Mouse (Mus musculus): ENCODE measurements around the gene Tbl3. TPM values are rescaled to one million over a fixed set of nuclear protein-coding genes. Genes with fewer than 3 reads are reported as not detected.
"Not testable (repeated sequence)": the region's sequence is repeated elsewhere in the genome, so short reads cannot be mapped to it uniquely, and the experiment has no call there.

Tbl3 gene
- polyA plus RNA-seq, 1 experiment from 2014 or later = 94.5 TPM

DNA sequence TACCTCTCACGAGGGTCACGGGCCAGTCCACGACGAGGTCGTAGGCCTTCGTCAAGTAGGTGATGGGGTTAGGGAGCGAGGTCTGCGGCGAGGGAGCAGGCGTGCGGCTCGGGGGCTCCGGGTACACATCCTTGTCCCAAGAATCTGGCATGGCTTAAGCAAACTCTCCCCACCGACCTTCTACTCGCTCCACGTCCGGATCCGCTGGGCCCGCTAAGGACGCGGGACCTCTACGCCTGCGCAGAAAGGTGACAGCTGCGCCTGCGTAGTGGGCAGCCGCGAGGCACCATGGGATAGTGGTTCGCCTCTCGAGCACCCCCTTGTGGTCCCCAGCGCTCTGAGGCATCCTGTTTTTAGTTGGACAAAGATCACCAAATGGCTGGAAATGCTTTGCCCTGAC is 16.7 kb upstream of the Tbl3 start, which contains the start of gene Ndufb10:
Ndufb10 (minus strand) TSS at position 295 of the 400 bp plus-strand sequence.
- H3K9me3 ChIP-seq (replicated peaks) = no peaks in the 10 kb centered on the region
- peak within 1 kb of the TSS; percentile 70 for H3K4me2 ChIP-seq
- H3K27ac ChIP-seq = peak within 1 kb of the TSS; percentile 92
- H3K4me3 ChIP-seq (replicated peaks) = peak within 1 kb of the TSS; percentile 98
- H3K27me3 ChIP-seq = no peaks in the 10 kb centered on the region
- peaks cover 26% of the 10 kb centered on the region for H3K4me1 ChIP-seq
- under 1% methylated on average over 30 of the region's 30 CpGs for WGBS
- peaks cover 16% of the 10 kb centered on the region for H3K36me3 ChIP-seq
- ATAC-seq (replicated peaks; ENCODE audit: low FRiP score) = peak; percentile 74
- H3K9ac ChIP-seq = peak within 1 kb of the TSS; percentile 91

DNA sequence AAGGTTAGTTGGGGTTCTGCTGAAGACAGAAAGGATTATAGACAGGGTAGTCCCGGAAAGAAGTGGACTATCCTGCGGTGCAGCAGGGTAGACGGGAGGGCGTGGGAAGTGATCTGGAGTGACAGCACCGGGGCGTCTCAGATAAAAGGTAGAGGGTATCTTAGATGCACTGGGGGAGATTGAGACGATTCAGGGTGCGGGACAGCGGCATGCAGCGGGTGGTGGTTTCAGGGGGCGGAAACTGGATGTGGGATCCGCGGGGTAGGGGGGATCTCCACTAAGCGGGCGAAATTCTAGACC is 16.4 kb upstream of the Tbl3 start:
- peak overlapping the region; percentile 70 for H3K4me2 ChIP-seq
- ATAC-seq (replicated peaks; ENCODE audit: low FRiP score) = peak; percentile 5; the same call in 1 of the 2 replicates
- no peaks in the 10 kb centered on the region for H3K27me3 ChIP-seq
- H3K36me3 ChIP-seq = peaks cover 17% of the 10 kb centered on the region
- peak overlapping the region; percentile 91 for H3K9ac ChIP-seq
- H3K9me3 ChIP-seq (replicated peaks) = no peaks in the 10 kb centered on the region
- H3K4me1 ChIP-seq = peaks cover 29% of the 10 kb centered on the region
- peak overlapping the region; percentile 98 for H3K4me3 ChIP-seq (replicated peaks)
- H3K27ac ChIP-seq = peak overlapping the region; percentile 92
- WGBS = under 1% methylated on average over 15 of the region's 15 CpGs

DNA sequence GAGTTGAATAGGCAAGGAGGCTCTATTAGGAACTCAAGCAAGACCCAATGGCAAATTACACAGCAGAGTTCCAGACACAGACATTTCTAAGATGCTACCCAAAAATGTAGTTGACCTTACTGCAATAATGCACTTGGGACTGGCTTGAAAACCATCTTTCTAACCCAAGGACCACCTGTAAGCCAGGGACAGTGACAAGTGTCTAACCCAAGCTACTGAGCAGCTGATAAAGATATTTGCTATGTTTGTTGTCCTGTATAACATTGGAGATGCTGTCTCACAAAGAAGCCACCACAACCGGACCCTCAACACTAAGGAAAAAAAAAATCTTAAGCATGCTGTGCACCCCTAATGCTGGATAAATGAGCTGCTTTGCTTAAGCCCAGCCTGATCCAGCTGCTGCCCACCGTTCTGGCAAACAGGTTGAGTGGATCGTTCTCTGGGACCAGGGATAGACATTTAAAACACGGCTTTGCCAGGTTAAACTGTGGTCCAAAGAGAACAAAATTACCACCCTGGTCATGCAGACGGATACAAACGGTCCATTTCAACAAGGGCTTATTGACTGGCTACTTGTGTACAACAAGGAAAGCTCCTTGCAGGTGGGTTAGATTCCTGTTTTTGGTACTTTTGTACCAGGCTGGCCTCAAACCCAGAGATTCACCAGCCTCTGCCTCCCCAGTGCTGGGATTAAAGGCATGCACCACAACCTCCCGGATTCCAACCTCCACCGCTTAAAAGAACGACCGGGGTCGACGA is 15.8 kb upstream of the Tbl3 start:
- ATAC-seq (replicated peaks; ENCODE audit: low FRiP score) = no peak
- Histone ChIP-seq H3K27ac (peak overlapping the region; percentile 92), H3K4me1 (peaks cover 34% of the 10 kb centered on the region), H3K36me3 (peaks cover 22% of the 10 kb centered on the region), H3K9me3 (replicated peaks) (no peaks in the 10 kb centered on the region), H3K4me2 (peak overlapping the region; percentile 70), H3K9ac (peak overlapping the region; percentile 91), H3K27me3 (no peaks in the 10 kb centered on the region), H3K4me3 (replicated peaks) (peak overlapping the region; percentile 98)
- 3% methylated on average over 12 of the region's 12 CpGs for WGBS

DNA sequence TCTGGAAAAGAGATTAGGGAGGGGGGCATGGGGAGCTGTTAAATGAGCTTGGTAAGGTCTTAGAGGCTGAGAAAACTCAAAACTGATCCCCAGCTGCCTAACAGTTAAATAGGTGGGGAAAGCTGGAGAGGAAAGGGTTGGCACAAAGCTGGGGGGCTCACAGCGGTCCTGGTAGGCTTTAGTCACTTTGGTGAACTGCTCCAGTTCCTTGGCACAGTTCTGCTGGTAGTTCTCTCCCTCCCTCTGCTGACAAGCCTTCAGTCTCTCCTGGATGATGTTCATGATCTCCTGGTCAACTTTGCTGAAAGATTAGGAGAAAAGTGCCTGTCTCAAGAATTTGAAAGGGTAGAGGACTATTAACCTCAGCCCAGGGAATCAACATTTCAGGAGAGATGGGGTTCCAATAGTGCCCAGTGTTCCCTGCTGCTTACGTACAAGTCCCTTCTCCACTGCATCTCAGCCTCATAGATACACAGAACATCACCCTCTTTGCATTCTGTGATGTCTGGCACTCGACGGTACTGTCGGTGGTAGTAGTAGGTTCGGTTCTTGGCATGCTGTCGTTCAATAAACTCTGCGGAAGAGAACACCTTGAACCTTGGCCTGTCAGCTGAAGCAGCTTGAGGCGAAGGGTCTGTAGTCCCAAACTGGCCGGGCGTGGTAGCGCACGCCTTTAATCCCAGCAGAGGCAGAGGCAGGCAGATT is 14.9 kb upstream of the Tbl3 start:
- peaks cover 31% of the 10 kb centered on the region for H3K36me3 ChIP-seq
- H3K27me3 ChIP-seq = no peaks in the 10 kb centered on the region
- H3K9ac ChIP-seq = peak overlapping the region; percentile 16
- peaks cover 34% of the 10 kb centered on the region for H3K4me1 ChIP-seq
- no peaks in the 10 kb centered on the region for H3K9me3 ChIP-seq (replicated peaks)
- peak overlapping the region; percentile 98 for H3K4me3 ChIP-seq (replicated peaks)
- H3K4me2 ChIP-seq = peak overlapping the region; percentile 70
- WGBS = 36% methylated on average over 13 of the region's 13 CpGs
- no peak for ATAC-seq (replicated peaks; ENCODE audit: low FRiP score)
- 0 out of 2 replicates have a peak overlapping the region, but pooled peaks have one; percentile 92 for H3K27ac ChIP-seq

DNA sequence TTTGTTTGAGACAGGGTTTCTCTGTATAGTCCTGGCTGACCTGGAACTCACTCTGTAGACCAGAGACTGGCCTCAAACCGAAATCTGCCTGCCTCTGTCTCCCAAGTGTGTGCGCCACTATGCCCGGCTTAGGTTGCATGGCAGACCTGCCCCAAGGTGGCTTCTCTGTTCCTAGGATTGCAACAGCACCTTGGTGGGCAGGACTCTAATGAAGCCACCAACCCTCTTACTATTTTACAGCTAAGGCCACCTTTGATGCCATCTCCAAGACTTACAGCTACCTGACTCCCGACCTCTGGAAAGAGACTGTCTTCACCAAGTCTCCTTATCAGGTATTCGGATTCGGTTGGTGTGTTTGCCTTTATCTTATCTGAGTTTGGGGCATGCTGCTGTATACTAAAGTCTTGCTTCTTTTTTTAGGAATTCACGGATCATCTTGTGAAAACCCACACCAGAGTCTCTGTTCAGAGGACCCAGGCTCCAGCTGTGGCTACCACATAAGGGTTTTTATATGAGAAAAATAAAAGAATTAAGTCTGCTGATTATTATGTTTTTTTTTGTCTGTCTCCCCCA is 14.0 kb upstream of the Tbl3 start:
- H3K27me3 ChIP-seq; ATAC-seq (replicated peaks; ENCODE audit: low FRiP score); H3K9me3 ChIP-seq (replicated peaks): not testable (repeated sequence)
- peaks cover 39% of the 10 kb centered on the region for H3K36me3 ChIP-seq
- H3K4me3 ChIP-seq (replicated peaks) = peak overlapping the region; percentile 98
- H3K27ac ChIP-seq = peak overlapping the region; percentile 30; the same call in 1 of the 2 replicates
- H3K4me1 ChIP-seq = peaks cover 34% of the 10 kb centered on the region
- H3K9ac ChIP-seq = peak overlapping the region; percentile 72
- 53% methylated on average over 7 of the region's 7 CpGs for WGBS
- H3K4me2 ChIP-seq = peak overlapping the region; percentile 70

DNA sequence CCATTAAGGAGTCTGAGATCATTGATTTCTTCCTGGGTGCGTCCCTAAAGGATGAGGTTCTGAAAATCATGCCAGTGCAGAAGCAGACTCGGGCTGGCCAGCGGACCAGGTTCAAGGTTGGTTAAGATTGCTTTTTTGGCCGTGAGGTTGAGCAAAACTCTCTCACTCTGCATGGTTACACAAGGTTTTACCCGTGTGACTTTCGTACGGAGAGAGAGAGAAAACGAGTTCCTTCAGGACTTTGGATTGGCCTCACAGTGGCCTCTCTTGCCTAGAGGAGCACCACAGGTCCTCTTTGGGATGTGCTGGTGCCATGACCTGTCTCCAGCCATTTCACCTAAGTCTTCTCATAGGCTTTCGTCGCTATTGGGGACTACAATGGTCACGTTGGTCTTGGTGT is 13.2 kb upstream of the Tbl3 start:
- H3K4me2 ChIP-seq = peak overlapping the region; percentile 70
- ATAC-seq (replicated peaks; ENCODE audit: low FRiP score); H3K9me3 ChIP-seq (replicated peaks); H3K27me3 ChIP-seq: not testable (repeated sequence)
- peak overlapping the region; percentile 72 for H3K9ac ChIP-seq
- H3K36me3 ChIP-seq = peaks cover 44% of the 10 kb centered on the region
- WGBS = under 1% methylated on average over 11 of the region's 11 CpGs
- H3K4me3 ChIP-seq (replicated peaks) = peak overlapping the region; percentile 98
- peaks cover 41% of the 10 kb centered on the region for H3K4me1 ChIP-seq
- peak overlapping the region; percentile 86 for H3K27ac ChIP-seq

DNA sequence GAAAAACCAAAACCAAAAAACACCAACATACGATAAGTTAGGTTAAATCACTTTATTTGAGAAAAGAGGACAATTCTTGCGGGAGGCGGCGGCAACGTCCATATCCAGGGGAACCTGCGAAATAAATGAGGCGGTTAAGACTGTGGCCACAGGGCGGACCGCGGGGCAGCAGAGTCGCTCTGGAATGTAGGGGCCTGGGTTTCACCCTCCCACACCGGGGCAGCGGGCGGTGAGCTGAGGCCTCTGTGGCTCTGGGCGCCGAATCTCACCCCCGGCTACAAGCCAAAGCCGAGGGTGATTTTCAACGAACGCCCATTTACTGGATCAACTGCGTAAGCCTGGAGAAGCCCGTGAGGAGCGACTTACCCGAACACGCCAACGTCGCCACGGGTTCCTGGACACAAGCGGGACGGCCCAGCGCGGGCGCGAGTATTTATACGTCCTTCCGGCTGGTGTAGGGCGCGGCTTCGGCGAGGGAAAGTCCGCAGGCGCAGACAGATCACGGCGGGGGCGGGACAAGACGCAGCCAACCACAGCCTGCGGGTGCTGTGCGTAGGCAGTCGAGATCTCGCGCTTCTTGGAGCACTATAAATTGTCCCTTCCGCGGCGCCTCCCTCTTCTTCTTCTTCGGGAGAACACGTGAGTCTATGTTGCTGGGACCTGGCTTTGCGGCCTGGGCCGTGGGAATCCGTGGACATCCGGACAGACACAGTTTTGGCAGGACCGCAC is 12.2 kb upstream of the Tbl3 start:
- Histone ChIP-seq H3K27ac (peak overlapping the region; percentile 94), H3K4me3 (replicated peaks) (peak overlapping the region; percentile 98), H3K4me2 (peak overlapping the region; percentile 70), H3K9me3 (replicated peaks) (no peaks in the 10 kb centered on the region), H3K27me3 (no peaks in the 10 kb centered on the region), H3K36me3 (peaks cover 44% of the 10 kb centered on the region), H3K4me1 (peaks cover 47% of the 10 kb centered on the region), H3K9ac (peak overlapping the region; percentile 96)
- WGBS = under 1% methylated on average over 61 of the region's 61 CpGs
- peak; percentile 96 for ATAC-seq (replicated peaks; ENCODE audit: low FRiP score)

DNA sequence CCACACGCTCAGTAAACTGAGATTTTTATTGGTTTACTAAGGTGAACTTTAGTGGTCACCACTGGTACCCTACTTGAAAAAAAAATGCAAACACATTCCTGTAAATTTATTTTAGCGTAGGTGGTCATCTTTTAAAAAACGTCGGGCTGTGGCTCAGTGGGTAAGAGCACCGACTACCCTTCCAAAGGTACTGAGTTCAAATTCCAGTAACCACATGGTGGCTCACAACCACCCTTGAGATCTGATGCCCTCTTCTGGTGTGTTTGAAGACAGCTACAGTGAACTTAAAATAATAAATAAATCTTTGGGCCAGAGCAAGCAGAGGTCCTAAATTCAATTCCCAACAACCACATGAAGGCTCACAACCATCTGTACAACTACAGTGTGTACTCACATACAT is 11.5 kb upstream of the Tbl3 start:
- 60% methylated on average over 5 of the region's 5 CpGs for WGBS
- Histone ChIP-seq H3K4me1 (peaks cover 47% of the 10 kb centered on the region), H3K27ac (peak overlapping the region; percentile 94; the same call in 1 of the 2 replicates), H3K36me3 (peaks cover 44% of the 10 kb centered on the region), H3K4me3 (replicated peaks) (peak overlapping the region; percentile 98), H3K4me2 (peak overlapping the region; percentile 70), H3K9ac (peak overlapping the region; percentile 96)
- not testable (repeated sequence) for H3K9me3 ChIP-seq (replicated peaks); ATAC-seq (replicated peaks; ENCODE audit: low FRiP score); H3K27me3 ChIP-seq

DNA sequence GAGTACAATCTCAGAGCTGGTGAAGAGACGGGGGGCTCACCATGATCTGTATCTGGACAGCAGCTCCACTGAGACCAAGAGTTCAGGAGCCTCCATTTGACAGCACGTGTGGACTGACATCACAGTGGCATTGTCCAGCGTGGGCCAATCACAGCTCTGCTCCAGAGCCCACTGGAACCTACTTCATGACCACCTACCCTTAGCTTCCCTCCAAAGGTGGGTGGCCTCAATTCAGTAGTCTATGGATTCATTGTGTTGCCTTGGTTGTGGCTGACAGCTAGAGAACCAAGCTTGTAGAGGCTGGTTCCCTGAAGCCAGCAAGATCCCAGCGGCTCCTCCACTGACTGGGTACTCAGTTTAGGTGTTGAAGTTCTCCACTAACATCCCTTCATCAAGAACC is 10.5 kb upstream of the Tbl3 start, which contains the start of the genes Rnf151 and Rps2:
Rnf151 (minus strand) TSS at position 121 of the 400 bp plus-strand sequence.
Rps2 (plus strand) TSS at position 174 of the 400 bp plus-strand sequence.
- no peak for ATAC-seq (replicated peaks; ENCODE audit: low FRiP score)
- 78% methylated on average over 4 of the region's 4 CpGs for WGBS

DNA sequence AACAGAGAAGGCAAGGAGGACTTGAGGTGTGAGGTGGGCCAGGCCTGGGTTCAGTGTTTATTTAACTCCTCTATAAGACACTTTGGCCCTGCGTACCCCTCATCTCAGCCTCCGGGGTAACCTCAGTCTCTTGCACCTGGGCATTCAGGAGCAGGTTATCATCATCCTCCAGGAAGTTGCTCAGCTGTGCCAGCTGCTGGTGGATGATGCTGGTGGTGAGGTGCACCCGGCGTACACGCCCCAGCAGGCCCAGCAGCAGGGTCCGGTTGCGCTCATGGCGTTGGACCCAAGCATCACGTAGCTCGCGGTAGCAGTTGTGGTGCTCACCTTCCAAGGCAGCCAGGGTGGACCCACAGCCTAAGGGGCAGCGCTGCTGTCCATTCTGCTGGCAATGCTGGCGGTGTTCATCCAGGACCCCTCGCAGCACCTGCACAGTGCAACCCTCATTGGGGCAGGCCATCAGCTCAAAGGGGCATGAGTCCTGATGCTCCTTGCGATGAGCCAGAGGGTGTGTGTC is 8.8 kb upstream of the Tbl3 start:
- peaks cover 23% of the 10 kb centered on the region for H3K4me1 ChIP-seq
- H3K27ac ChIP-seq = peak overlapping the region; percentile 75
- no peak overlapping the region for H3K4me2 ChIP-seq
- 88% methylated on average over 15 of the region's 15 CpGs for WGBS
- no peak overlapping the region for H3K4me3 ChIP-seq (replicated peaks)
- ATAC-seq (replicated peaks; ENCODE audit: low FRiP score) = no peak
- H3K9me3 ChIP-seq (replicated peaks) = no peaks in the 10 kb centered on the region
- H3K27me3 ChIP-seq = no peaks in the 10 kb centered on the region
- peaks cover 29% of the 10 kb centered on the region for H3K36me3 ChIP-seq
- 0 out of 2 replicates have a peak overlapping the region, but pooled peaks have one; percentile 21 for H3K9ac ChIP-seq

More for the DNA sequence above, 10.5 kb upstream of the Tbl3 start, which contains the start of the genes Rnf151 and Rps2:
- H3K4me2 ChIP-seq = peak within 1 kb of the TSS; percentile 70
- peak within 1 kb of the TSS; percentile 96; the same call in 1 of the 2 replicates for H3K9ac ChIP-seq
- no peaks in the 10 kb centered on the region for H3K9me3 ChIP-seq (replicated peaks)
- H3K4me1 ChIP-seq = peaks cover 40% of the 10 kb centered on the region
- H3K27ac ChIP-seq = peak within 1 kb of the TSS; percentile 94; the same call in 1 of the 2 replicates
- H3K27me3 ChIP-seq = no peaks in the 10 kb centered on the region
- peak within 1 kb of the TSS; percentile 98 for H3K4me3 ChIP-seq (replicated peaks)
- peaks cover 44% of the 10 kb centered on the region for H3K36me3 ChIP-seq

DNA sequence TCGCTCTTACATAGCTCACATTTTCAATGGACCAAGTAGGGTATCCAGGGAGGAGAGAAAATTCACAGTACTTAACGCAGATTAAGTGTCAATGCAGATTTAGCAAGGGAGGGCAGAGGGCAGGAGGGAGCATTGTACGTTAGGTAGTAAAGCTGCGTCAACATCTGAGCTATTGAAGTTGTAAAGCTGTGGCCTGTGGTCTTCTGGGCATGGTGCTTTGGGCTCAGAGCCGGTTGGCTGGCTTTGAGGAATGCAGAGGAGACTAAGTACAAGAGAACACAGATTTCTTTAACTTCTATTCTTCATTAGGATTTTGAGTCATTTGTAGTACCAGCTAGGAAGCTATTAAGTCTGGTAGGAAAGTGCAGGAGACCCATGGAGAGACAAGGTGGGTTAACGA is 8.1 kb upstream of the Tbl3 start:
- Histone ChIP-seq H3K9me3 (replicated peaks) (no peaks in the 10 kb centered on the region), H3K27ac (peak overlapping the region; percentile 75)
- no peak for ATAC-seq (replicated peaks; ENCODE audit: low FRiP score)

More for the DNA sequence above, 8.1 kb upstream of the Tbl3 start:
- no peak overlapping the region for H3K4me3 ChIP-seq (replicated peaks)
- 42% methylated on average over 6 of the region's 6 CpGs for WGBS
- no peak overlapping the region; the same call in 1 of the 2 replicates for H3K9ac ChIP-seq
- H3K4me2 ChIP-seq = no peak overlapping the region
- H3K4me1 ChIP-seq = peaks cover 21% of the 10 kb centered on the region
- H3K27me3 ChIP-seq = no peaks in the 10 kb centered on the region
- peaks cover 28% of the 10 kb centered on the region for H3K36me3 ChIP-seq
